Mouse (Mus musculus) splenic B cell, adult 2 months (primary cell): ENCODE data around the gene Bgn.

Experiments used
- DNase-seq: peaks from one replicate; pipeline ENCODE4 v3.0.0-alpha.2; 2011; ENCODE audit warnings: low read depth, low spot score
- H3K27me3 ChIP-seq: 2 replicates; pipeline ENCODE4 v1.6.1; 2012; ENCODE audit warnings: mild to moderate bottlenecking, low read length, moderate library complexity, mixed read lengths; ENCODE audit not compliant: control insufficient read depth, poor library complexity, insufficient read depth, severe bottlenecking
- H3K36me3 ChIP-seq: 2 replicates; pipeline ENCODE4 v1.6.1; 2012; ENCODE audit warnings: mild to moderate bottlenecking, low read length, moderate library complexity, mixed read lengths; ENCODE audit not compliant: control insufficient read depth, poor library complexity, insufficient read depth, severe bottlenecking

Gene Bgn

DNA sequence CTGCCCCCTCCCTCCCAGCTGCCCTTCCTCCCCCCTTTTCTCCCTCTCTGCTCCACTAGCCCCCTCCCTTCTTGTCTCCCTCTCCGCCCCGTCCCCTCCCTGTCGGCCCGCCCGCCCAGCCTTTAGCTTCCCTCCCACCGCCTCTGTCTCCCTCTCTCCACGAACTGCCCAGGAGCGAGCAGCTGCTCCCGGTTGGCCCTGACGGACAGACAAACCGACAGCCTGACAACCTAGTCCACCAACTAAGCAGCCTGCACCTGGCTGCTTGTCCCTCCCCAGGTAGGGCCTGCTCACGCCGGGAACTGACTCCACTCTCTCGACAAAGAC lies at the start of gene Bgn:
Gene Bgn, plus strand, starts transcription at position 119 of the 327 bp plus-strand sequence.
- Histone ChIP-seq H3K36me3 (no peaks in the 10 kb centered on the region), H3K27me3 (no peaks in the 10 kb centered on the region)
- DNase-seq: no peak

DNA sequence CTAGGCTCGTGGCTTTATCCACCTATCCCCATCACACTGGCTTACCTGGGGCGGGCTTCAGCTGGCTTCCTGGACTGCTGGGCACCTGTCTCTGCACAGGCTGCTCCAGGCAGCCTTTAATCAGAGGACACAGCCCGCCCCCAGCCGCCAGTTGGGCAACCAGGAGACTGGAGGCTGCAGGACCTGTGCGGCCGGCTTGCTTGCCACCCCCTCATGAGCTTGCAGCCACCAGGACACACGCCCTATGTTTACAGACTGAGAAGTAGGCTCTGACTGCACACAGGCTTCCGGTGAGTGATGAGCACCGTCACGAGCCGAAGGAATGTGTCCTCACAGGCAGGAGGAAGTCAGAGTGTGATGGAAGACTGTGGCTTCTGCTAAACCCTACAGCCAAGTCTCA lies 48.1 kb upstream of the Bgn start, which contains the start of gene Trex2:
Gene Trex2, minus strand, starts transcription at position 93 of the 400 bp plus-strand sequence.
- no peak for DNase-seq
- H3K27me3 ChIP-seq: no peaks in the 10 kb centered on the region

DNA sequence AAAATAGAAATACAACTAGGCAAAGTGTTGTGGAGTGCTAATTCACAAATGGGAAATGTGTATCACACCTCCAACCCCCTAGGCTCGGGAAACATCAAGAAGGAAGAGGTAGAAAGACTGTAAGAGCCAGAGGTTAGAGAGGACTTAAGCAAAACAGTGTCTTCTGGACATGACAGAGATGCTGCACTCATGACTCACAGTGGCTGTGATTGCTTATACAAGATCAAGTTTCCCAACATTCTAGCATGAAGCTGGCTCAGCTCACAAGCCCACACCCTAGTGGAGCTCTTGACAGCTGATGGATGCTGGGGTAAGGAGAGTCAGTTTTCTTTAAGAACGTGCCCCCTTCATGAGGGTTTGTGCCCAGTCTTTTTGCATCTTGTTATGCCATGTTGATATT lies 42.0 kb upstream of the Bgn start:
- Histone ChIP-seq H3K36me3 (no peaks in the 10 kb centered on the region), H3K27me3 (no peaks in the 10 kb centered on the region)
- no peak for DNase-seq

More for the DNA sequence above, 48.1 kb upstream of the Bgn start, which contains the start of gene Trex2:
- no peaks in the 10 kb centered on the region for H3K36me3 ChIP-seq

DNA sequence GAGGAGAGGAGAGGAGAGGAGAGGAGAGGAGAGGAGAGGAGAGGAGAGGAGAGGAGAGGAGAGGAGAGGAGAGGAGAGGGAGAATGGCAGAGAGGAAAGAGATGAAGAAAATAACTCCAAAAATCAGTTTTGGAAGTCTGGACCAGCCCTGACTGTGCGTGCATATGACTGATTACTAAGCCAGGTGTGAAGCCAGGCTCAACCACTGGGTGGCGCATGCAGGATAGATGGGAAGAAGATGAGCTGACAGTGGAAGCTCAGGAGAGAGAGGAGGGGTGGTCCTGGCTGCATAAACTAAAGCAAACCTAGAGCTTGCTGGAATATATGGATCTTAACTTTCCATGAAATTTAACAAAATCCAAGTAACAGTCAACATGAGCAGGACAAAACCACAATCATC lies 31.5 kb upstream of the Bgn start:
- Histone ChIP-seq H3K36me3 (no peaks in the 10 kb centered on the region), H3K27me3 (no peaks in the 10 kb centered on the region)
- DNase-seq: peak; percentile 60

DNA sequence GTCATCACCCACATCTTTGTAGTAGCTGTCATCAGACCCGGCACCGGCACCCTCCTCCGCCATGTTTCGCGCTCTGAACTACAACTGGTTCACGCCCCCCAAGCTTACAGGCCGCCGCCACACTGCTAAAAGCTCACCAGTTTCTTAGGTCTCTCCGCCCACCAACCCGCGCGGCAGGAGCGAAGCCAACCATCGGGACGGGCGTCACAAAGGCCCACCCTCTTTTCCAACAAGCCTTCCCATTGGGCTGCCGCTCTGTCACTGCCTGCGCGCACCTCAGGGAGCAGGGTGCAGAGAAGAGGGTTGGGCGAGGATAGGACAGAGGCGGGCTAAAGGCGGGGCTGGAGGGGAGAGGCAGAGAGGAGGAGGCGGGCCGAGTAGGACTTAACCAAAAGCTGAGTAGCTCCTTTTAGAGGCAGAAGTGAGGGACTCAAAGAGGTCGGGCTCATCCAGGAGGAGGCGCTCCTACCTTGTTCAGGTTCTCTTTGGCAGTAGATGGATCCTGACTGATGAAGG lies 24.5 kb upstream of the Bgn start, which contains the start of gene Haus7:
Gene Haus7, minus strand, starts transcription at position 168 of the 516 bp plus-strand sequence.
- Histone ChIP-seq H3K36me3 (no peaks in the 10 kb centered on the region), H3K27me3 (no peaks in the 10 kb centered on the region)
- DNase-seq: peak; percentile 95

DNA sequence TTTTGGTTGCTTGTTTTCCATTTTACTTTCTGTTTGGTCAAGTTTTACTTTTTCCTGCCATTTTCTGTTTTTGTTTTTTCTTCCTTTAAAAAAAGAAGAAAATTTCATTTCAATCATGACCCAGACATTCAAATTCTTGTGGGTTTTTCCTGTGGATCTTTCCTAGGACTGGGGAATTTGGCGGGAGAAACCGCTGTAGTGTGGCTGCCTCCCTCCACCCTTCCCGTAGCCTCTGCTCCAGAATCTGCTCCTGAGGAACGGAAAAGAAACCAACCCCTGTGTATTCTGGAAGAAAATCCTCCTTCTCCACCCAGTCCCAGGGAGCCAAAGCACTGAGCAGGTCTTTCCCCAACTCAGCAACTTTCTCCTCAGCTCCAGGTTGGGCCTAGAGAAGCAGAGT lies 22.6 kb upstream of the Bgn start:
- no peak for DNase-seq
- no peaks in the 10 kb centered on the region for H3K27me3 ChIP-seq
- H3K36me3 ChIP-seq: no peaks in the 10 kb centered on the region

DNA sequence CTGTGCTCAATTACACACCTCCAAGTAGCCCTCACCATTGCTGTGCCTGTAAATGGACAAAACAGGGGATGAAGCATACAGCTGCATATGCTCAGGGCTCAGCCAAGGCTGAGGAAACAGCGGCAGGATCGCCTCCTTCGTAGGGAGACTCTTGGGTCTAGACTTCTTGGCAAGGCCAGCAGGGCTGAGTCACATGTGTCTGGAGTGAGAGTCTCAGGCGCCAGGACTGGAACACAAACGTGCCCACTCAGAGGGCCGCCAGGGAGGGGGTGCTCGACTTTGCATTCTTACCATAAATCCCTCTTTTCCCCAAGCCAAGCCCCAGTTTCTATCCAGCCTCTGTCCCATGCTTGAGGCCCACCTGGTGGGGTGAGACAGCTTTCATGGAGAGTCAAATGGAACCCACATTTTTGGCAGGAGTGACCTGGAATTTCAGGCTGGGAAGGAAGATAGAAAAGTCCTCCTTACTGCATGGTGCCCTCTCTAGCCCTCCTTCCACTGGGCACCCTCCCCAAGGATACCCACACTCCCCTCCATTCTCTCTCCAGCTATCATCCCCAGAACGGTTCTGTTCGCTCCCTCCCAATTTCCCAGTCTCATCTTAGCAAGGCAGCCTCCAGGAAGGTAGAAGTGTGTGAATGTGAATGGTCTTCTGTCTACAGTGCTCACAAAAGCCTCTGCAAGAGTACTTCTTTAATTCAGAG lies 17.8 kb upstream of the Bgn start:
- no peak for DNase-seq
- no peaks in the 10 kb centered on the region for H3K36me3 ChIP-seq

DNA sequence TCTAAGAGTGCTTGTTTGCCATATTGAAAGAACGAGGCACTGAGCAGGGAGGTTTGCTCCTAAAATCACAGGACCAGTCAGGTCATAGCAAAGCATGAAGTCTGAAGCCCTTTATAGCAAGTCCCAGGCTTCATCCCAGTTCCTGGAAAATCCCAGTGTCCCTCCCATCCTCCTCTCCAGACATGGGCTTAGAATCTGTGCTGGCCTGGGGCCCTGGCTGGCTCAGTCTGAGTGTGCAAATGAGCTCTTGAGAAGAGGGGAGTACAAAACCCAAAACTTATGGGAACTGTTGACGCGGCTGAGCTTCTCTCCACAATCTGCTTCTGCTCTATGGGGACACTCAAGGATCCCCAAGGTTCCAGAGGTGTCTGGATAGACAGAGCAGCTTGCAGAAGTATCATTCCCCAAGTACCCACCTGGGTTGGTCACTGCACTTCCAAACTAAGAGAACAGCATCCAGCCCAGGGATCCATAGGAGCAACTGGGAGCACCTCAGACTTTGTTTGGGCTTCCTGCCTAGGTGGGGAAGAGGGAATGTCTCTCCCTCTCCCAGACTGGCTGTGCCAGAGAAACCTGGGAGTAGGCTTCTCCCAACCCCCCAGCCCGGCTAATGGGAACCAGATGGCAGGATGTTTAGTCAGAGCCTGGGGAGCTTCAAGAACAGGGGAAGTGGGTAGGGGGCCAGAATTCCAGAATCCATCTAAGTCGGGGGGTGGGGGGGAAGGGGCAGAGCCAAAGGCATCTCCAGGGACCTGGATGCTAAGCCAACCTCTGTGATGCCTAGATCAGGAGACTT lies 15.8 kb upstream of the Bgn start:
- DNase-seq: no peak
- Histone ChIP-seq H3K27me3 (no peaks in the 10 kb centered on the region), H3K36me3 (no peaks in the 10 kb centered on the region)

More for the DNA sequence above, 17.8 kb upstream of the Bgn start:
- H3K27me3 ChIP-seq: no peaks in the 10 kb centered on the region

DNA sequence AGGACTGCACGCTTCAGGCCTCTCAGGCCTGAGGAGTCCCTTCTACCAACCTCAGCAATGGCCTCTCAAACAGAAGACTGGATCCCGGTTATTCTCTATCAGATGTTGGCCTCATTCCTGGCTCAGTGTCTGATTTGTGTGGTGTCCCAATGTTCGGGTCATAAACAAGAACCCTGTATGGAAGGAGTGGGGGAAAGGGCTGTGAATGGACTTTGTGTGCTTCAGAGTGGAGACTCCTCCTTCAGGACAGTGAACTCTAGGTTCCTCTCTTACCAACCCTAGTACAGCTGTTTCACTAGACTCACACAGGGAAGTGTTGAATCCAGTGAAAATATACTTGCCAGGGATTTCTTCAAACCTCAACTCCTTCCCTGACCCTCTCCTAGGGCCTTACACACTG lies 15.1 kb upstream of the Bgn start:
- DNase-seq: no peak
- Histone ChIP-seq H3K27me3 (no peaks in the 10 kb centered on the region), H3K36me3 (no peaks in the 10 kb centered on the region)

DNA sequence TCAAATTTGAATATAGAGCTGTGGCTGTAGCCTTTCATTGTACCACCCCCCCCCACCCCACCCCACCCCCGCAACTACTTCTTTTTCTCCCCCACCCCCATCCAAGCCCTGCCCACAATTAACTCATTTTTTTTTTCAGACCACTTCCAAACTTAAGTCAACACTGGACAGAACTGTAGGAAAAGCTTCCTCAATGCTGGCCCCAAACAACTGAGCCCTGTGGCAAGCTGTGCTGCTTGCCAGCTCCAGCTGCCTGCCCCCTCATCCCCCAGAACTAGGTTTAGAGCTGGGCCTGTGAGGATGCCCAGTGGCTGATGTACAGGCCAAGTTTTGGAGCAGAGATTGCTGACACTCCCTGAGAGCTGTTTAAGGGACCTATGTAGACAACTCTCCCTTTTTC lies 14.7 kb upstream of the Bgn start:
- no peak for DNase-seq
- Histone ChIP-seq H3K36me3 (no peaks in the 10 kb centered on the region), H3K27me3 (no peaks in the 10 kb centered on the region)

DNA sequence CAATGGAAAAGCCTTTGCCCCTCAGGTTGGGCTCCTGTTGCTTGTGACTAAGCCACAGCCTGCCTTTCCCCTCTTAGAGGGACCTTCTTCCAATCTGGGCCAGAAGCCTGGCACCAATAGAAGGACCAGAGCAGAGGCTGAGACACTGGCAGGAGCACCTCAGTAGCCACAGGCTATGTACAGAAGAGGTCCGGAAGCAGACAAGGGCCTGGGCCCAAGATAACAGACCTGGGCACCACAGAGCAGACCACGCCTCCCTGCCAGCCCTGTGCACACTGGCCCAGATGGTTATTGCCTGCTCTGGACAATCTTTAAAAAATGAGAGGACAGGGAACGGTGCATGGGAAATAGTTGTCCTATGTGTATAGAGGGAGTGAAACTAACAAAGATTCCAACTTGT lies 11.6 kb upstream of the Bgn start:
- DNase-seq: no peak
- no peaks in the 10 kb centered on the region for H3K27me3 ChIP-seq
- H3K36me3 ChIP-seq: no peaks in the 10 kb centered on the region

DNA sequence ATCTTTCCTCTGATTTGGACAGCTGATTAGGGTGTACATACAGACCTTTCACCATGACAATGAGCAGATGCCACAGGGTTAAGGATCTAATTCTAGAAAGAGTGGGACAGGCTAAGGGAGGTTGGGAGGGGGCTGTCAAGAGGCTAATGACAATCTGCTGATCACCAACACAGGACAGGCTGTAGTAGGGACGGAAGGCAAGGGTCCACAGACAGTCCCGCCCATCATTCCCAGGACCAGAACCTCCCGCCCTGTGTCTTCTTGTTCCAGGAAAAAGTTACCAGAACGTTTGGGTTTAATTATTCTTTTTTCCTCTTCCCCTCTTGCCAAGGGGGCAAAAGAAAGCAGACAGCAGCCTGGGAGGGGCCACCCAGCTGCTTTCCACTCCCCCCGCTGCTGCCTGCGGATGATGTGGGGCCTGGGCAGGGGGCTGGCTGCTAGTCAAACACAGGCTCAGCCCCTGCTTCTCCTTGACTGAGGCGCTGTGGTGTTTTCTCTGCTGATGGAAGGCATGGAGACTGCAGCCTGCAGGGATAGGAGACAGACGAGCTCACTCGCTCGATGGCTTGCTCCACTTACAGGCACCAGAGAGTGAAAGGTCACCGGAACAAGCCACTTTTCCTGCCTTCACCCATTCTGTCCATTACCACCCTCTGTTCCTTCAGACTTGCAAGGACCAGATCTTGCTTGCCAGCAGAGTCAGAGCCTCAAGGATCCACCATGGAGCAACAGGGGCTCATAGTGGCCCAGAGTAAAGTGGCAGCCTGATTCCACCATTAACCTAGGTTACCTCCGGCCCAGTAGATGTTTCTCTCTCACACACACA lies 8.8 kb upstream of the Bgn start:
- no peaks in the 10 kb centered on the region for H3K27me3 ChIP-seq
- DNase-seq: no peak
- no peaks in the 10 kb centered on the region for H3K36me3 ChIP-seq

DNA sequence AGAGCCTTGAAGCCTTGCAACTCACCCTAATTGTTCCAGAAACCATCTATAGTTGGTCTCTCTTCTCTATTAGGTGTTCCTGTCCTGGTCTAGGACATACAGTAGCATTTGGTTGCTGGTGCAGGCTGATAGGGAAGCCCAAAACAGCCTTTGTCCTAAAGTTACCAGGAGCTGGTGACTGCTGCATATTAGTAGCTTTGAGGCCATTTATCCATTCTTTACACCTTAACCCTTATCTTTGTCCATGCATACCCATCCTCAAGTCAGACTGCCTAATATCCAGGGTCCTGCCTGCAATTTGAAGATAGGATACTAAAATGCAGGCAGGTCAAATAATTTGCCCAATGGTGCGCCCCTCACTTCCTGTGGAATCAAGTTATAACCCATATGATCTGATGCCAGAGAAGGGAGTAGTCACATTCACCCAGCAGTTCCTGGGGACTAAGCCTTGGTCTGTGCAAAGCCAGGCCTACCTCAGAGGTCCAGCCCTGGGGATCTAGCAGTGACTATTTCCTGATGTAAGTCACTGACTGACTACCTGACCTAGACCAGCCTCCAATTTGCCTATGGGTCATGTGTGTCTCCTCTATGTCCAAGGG lies 7.6 kb upstream of the Bgn start:
- DNase-seq: no peak
- H3K27me3 ChIP-seq: no peaks in the 10 kb centered on the region
- H3K36me3 ChIP-seq: no peaks in the 10 kb centered on the region

DNA sequence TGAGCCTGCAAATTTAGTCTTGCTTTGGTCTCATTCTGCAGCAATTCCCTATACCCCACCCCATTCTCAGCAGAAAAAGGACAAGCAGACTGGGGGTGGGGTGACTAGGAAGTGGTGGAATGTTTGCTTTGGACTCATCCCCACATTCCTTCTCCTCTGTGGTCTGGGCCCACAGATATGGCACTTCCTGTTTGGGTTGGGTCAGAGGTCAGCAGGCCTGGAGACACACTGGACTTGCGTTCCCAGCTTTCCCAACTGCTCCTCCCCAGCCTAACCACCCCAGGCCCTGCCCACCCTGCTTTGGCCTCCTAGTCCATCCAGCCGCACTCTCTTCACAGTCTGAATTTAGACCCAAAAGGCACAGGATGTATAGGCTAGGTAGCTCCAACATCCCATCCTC lies 6.8 kb upstream of the Bgn start:
- H3K27me3 ChIP-seq: no peaks in the 10 kb centered on the region
- H3K36me3 ChIP-seq: no peaks in the 10 kb centered on the region
- no peak for DNase-seq
